Mouse (Mus musculus) CD4-positive, CD25-positive, alpha-beta regulatory T cell, adult 4 months (primary cell): Measurements from ENCODE around the gene Rnaseh1. TPM values are rescaled to one million over a fixed set of nuclear protein-coding genes. Genes with fewer than 3 reads are reported as not detected.

Source experiments
- ATAC-seq: one replicate; pipeline ENCODE4 v1.8.0; 2017
- polyA plus RNA-seq, 2 experiments: library from polyadenylated mRNA; unstranded; fragments of 100-300 nt; shearing (Covaris generic); gene quantifications; one replicate each; pipeline ENCODE4 v1.2.1; 2017

Rnaseh1 gene
- polyA plus RNA-seq, result 10 to 100 TPM; 31.1 to 47.1 TPM

DNA sequence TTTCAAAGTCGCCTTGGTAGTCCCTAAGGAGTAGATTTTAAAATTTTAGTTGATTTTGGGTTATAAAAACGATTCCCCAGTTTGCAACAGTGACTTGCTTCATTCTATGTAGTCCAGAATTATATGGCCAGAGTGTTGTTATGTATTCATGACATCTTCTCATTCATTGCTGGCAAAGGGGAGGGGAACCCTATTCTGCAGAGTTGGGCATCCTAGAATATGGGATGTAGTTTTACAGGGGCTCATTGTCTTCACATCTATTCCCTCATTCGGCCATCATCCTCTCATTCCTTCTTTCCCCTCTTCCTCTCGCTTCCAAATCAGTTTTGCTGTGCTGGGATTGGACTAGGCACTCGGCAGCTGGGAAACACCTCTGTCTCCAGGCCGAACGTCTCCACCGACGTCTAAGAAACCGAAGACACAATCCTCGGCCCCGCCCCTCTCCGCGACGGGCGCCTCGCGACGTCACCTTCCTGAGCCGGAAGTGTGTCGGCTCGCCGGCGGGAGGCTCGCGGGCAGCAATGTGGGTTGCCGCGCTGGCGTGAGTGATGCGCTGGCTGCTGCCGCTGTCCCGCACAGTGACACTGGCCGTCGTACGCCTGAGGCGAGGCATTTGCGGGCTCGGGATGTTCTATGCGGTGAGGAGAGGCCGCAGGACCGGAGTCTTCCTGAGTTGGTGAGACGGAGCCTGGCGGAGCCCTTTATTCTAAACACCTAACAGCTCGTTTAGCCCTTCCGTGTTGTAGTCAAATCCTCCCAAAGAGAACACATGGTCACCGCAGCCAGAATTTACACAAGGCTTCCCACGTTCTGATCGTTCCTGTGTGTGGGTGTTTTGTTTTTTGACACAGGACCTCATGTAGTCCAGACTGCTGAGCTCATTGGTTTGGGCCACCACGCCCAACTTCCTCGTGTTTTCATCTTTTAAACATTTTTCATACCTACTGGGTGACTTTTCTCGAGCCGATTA lies at the start of gene Rnaseh1:
Rnaseh1 (plus strand) TSS at position 462 of the 970 bp plus-strand sequence.
- peak; percentile 99 for ATAC-seq

DNA sequence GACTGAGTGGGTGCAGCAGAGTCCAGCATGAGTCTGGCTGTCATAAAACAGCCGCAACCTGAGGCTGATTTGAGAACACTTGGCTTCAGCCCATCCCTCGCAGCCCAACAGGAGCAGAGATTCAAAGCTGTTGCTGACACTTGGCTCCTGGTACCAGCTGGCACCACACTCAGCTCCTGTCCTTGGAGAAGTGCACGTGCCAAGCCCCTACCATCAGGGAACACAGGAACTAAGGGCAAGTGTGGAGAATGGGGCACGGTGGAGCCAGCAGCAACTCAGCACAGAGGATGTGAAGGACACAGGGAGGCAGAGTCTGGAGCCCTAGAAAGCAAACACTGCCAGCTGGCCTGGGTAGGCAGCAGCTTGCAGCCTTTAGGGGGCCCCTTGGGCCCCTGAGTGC lies 47.1 kb upstream of the Rnaseh1 start:
- no peak for ATAC-seq

DNA sequence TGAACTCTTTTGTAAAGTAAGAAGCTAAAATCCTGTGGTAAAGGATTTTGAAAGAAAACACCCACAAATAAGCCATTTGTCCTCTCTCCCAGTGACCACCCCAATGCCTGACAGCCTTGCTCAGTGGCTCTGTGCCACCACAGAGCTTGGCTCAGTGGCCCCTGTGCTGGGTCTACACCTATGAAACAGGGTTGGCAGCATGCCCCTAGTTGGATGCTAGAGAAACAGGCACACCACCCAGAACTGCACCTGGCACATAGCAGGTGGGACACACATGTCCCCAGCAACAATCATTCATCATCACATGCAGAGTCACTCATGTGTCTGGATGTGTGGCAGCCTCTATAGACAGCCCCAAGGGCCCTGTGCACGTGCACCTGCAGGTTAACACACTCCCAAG lies 45.9 kb upstream of the Rnaseh1 start:
- ATAC-seq, result no peak

DNA sequence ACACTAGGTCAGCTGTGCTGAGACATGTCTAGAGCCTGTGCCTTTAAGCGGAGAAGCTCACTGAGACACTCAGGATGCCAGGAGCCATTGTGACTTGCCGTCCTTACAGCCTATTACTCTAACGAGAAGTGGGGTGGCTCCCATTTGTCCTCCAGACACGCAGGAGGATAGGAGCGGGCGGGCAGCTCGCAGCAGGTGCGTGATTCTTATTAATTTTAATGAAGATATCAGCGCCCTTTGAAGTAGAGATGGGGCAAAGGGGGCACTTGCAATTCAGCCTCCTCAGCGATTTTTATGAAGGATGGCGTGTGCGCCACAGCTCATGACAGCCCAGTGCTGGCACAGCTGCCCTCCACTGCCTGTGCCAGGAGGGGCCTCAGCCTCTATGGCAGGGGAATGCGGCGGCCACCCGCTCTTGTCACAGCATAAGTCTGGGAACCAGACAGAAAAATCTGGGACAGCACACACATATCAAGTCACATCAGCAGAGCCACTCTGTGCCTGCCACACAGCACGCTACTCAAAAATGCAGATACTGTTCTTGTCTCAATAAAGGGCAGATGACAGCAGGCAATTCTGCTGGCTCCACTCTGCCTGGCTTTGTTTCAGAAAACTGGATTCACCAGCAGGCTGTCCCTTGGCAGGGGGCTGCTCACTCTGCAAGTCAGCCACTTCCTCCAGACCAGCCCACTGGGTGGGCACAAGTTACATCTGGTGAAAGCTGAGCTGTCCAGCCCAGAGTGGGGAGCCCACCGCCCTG lies 41.7 kb upstream of the Rnaseh1 start:
- no peak for ATAC-seq

DNA sequence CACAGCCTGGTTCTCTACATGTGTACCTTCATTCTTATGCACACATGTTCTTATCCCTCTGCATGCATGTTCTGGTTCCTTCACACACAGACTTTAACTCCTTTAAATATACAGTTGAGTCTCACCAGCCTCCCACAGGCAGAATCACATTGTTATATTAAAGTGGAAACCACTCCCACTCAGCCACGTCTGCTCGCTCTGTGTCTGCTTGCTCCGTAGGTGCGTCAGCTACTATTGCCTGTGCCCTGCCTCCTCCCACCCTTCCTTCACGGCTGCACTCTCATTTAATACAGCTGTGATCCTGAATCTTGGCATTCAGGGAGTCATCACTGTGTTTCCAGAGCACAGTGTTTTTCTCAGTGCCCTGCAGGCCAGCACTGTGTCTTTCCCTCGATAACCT lies 37.0 kb upstream of the Rnaseh1 start:
- ATAC-seq, result no peak

DNA sequence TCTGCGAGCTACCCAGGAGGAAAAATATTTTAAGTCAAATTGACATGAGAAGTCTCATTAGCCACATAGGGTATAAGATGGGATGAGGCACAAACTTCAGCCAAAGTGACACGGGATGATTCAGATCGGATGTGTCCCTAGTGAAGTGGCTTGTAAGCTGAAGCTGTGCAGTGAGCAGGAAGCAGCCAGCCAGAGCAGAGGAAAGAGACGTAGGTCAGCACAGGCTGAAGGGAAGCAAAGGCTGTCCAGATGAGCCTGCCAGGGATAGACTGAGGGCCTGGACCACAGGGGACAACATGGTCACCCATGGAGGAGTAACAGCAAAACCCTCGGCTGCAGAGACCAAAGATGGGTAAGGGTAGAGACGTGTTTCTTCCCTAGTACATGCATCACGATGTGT lies 35.0 kb upstream of the Rnaseh1 start:
- ATAC-seq, result no peak

DNA sequence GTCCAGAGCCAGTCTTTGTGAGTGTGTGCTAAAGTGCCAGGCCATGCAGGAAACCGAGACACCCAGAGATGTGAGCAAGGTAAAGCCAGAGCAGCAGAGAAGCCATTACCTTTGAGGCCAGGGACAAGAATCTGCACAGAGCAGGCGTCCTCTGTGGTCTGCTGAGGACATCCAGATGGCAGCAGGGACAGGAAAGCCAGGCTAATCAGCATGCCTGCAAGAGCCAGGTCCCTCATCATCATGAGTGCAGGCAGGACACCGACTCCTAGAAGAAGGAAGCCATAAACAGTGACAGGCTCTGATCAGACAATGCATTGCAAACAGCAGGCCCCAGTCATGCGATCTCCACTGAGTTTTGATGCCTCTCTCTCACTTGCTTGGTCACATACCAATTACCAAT lies 32.1 kb upstream of the Rnaseh1 start:
- no peak for ATAC-seq

DNA sequence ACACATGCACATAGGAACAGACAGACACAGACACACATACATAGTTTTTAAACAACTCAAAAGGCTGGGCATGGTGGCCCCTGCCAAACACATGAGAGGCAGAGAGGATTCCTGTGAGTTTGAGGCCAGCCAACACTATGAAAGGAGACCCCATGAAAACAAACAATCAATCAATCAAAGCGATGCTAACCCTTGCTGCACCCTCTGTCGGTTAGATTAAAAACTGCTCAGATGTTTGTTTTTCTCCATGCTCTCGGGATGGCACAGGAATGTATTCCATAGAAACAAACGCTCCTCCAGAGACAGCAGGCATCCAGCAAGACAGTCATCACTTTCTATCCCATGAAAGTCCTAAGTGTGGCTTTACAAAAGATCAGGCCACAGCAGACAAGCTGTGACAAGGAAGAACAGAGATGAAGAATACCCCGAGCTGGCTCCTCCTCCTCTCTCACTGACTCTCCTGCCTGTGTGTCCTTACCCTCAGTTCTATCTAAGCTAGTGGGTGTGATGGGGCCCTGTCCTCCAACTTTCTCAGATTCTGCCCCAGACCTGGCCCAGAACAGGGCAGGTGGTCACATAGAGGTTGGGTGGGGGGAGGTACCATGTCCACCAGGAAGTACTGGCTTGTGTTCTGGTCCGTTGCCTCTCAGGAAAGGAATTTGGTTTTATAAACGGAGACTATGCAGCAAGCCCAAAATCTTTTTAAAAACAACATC lies 27.8 kb upstream of the Rnaseh1 start:
- no peak for ATAC-seq

DNA sequence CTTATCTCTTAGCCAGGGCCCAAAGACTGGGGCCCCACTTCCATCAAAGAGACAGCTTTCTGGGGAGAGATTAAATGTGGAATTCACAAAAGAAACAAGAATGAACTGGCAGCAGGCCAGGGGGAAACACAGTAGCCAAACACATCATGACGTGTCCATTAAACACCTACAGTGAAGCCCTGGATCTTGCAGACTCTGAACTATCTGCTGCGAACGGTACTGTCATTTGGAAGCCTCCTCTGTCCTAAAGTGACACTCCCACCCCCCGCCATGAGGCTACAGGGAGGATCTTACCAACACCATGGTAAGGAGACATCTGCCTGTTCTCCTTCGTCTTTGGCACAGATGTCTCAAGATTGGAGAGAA lies 27.3 kb upstream of the Rnaseh1 start:
- ATAC-seq, result no peak

DNA sequence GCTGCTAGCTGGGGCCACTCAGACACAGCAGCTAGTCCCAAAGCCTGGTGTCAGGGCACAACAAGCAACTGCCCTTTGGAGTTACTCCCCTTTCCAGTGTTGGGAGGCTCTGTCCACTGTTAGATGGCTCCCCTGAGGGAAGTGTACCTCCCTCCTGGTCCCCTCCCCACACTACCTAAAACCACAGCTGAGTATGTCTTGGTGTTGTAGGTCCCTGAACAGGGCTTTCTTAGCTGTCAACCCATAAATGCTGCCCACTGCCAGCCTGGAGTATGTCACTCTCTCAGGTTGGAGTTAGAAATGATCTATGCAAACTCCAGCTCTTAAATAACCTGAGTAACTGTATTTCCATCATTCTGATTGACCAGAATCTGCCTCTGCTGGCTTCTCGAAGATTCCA lies 26.8 kb upstream of the Rnaseh1 start:
- no peak for ATAC-seq

DNA sequence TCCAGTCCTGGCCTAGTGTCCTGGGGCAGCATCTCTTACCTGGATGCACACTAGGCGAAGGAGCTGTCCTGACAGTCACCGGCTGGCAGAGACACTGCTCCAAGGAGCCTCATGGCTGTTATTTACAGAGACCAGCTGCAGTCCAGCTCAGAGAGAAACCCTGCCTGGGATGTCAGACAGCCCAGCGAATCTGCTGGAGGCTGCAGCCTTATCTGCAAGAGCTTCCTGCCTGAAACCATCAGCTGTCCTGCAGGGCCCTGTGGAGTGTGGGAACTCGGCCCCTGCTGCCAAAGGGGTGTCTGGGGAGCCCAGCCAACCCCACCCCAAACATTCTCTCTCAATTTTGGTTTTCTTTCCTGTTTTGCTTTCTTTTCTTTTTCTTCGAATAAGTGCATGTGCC lies 26.2 kb upstream of the Rnaseh1 start, which contains the start of gene Colec11:
Colec11 (minus strand) TSS at position 183 of the 400 bp plus-strand sequence.
- ATAC-seq, result no peak

DNA sequence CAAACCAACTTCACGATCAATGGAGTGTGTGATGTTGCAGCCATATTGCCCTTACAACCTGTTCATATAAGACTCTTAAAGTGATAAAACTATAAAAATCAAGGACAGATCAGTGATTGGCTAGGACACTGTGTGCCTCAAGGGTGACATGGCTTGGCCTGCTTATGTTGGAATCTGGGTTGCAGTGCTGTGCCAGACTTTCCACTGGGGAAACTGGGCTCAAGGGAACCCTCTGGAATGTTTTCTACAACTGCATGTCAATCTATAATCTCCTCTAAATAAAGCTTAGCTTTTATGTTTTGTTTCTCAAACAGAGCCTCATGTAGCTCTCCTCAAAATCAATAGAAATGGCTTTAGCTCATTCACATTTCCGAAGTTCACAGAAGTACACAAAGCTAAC lies 25.2 kb upstream of the Rnaseh1 start:
- ATAC-seq, result no peak

DNA sequence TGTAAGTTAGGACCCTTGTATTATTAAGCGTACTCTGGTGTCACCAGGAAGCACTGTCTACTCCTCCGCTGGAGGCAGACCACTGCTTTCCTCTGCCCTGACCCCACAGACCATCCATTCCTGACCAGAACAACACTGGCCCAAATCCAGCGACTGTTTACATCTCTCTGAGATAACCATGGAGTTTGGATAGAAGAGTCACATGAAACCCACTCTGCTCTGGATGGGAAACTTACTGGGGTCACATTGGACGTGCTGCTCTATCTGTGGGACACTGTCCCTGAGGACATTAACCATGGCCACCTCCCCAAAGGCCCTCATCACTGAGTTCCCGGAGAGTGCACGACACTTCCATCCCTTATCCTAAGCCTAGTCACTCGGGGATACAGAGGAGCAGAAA lies 24.0 kb upstream of the Rnaseh1 start:
- no peak for ATAC-seq

DNA sequence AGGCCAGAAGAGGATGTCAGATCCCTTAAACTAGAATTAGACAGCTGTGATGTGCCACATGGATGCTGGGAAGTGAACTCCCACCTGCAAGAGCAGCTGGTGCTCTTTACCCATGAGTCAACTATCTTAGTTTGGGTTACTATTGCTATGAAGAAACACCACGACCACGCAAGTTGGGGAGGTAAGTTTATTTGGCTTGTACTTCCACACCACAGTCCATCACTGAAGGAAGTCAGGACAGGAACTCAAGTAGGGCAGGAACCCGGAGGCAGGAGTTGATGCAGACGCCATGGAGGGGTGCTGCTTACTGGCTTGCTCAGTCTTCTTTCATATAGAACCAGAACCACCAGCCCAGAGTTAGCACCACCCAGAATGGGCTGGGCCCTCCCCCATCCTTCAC lies 22.3 kb upstream of the Rnaseh1 start:
- no peak for ATAC-seq

DNA sequence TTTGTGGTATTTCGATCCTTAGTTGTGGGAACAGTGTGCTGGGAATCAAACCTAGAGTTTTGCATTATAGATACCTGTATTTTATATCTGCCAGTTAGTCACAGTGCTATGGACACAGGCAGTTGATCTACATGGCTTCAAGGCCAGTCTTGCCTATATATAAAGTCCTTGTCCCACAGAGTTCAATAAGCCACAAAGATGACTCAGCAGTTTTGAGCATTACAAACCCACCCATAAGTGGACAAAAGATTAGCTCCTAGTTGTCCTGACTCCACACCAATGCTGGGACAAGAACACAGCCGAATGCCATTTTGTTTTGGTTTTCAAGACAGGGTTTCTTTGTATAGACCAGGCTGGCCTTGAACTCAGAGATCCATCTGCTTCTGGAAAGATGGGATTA lies 21.0 kb upstream of the Rnaseh1 start:
- no peak for ATAC-seq

DNA sequence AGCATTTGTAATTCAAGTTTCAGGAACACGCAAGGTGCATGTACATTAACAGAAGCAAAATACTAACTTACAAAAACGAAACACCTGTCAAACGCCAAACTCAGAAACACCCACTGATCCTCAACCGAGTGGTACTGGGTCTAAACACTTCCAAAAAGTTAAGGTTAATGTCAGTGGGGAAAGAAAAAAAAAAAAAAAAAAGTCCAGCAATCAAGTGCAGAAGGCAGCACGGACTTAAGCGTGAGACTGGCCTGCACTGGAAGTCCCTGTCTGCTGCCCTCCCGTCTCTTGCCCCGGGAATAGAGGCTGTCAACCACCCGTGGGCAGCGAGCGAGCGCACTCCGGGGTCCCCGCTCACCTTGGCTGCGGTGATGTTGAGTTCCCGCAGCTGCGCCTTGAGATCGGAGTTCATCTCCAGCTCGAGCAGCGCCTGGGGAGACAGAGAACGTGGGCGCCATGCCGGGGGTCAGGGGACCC lies 14.3 kb upstream of the Rnaseh1 start:
- peak; percentile 18 for ATAC-seq

DNA sequence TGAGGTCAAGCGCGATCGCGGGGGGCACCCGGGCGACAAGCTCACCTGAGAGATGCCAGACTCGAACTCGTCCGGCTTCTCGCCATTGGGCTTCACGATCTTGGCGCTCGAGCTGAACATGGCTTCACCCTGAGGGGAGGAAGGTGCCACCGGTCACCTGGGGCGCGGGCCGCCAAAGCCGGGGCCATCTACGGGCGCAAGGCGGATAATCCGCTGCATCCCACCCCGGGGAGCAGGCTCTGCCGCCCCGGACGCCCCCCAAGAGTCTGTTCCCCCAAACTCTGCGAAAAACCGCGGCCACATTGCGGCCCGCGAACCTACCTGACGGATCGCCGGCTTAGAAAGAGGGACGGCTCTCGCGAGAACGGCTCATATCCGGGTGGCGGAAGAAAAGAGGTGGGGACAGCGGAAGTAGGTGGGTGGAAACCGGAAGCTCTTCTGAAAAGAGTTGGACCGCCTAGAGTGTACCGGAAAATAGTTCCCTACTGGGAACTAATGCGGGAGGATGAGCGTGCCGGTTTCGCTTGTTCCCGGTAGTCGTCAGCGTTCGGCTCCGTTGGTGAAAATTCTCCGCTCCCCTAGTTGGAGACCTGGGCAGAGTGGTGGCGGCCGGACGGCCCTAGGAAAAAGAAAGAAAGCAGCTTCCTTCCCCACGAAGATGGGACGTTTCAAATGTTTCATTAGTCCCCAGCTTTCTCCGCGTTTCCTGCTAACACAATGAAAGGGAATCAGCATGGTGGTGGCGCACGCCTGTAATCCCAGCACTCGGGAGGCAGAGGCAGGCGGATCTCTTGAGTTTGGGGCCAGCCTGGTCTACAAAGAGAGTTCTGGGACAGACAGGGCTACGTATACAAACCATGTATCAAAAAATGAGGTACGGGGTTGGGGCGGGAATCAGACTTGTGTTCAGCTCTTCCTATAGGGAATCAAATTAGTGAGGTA lies 13.6 kb upstream of the Rnaseh1 start, which contains the start of gene Rps7:
Rps7 (minus strand) TSS at position 419 of the 942 bp plus-strand sequence.
- ATAC-seq, result peak; percentile 96

DNA sequence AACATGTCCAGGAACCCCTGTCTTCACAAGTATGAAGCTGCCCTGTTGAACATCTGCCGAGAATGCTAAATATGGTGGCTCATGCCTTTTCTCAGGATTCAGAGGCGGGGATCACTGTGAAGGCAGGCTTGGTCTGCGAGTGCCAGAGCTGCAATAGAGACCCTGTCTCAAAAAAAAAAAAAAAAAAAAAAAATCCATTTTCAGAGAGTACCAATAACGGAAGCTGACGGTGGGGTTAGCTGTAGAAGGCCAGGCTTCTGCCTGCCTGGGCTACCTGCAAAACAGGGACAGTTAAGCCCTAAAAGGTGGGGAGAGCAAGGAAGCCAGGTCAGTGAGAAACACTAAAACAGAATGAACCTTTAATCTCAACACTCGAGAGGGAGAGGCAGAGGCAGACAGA lies 12.9 kb upstream of the Rnaseh1 start:
- ATAC-seq, result no peak

DNA sequence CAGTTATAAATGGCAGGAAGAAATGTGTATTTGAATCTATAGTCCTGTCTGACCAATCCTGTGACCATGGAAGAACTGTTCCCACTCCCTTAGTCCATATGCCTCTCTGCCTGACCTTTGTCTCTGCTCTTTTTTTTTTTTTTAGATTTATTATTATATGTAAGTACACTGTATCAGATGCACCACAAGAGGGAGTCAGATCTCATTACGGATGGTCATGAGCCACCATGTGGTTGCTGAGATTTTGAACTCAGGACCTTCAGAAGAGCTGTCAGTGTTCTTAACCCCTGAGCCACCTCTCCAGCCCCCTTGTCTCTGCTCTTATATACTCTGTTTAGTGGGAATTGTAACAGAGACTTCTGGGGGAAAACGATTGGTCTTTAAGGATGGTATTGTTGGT lies 10.6 kb upstream of the Rnaseh1 start:
- no peak for ATAC-seq

DNA sequence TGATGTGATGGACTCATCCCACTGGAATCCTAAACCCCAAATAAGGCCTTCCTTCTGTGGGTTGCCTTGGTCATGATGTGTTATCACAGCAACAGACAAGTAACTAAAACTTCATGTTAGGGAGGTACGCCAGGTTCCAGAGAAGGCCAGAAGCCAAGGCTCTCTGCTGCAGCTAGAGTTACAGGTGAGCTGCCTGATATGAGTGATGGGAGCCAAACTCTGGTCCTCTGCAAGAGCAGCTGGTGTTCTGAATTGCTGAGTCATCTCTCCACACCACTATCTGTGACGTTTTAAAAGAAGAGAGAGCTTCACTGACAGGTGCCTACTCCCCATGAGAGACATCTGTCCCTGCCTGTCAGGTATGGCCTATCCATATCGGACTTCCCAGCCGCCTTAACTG lies 13.2 kb downstream of the Rnaseh1 start:
- ATAC-seq, result no peak

DNA sequence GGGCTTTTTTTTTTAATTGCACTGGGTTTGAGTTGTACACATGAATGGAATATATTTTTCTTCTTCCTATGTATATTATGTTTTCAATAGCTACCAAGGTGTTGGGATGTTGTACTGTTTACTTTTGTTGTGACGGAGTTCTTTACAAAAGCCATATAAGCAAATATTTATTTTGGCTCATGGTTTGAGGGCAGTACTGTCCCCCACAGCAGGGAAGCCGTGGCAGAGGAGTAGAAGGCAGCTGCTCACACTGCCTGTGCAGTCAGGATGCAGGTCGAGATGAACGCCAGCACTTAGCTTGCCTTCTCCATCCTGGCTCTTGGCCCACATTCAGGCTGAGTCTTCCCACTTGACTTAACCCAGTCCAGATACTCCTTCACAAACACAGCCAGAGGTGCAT lies 17.3 kb downstream of the Rnaseh1 start:
- no peak for ATAC-seq

DNA sequence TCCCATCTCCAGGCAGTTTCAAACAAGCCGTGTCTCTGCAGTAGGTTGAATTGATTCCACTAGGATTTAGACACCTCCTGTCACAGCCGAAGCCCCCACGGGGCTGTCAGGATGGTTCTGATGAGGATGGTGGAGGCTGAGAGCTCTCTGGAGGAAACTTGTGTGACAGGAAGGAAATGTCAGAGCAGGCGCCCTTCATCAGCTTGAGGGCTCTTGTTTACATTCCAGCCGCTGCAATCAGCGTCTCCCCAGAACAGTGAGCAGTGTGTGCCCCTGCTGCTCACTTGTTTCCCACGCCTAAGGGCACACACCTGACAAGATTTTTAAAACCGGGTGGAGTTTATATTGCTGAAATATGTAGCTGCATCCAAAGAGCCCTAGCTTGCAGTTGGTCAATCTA lies 17.9 kb downstream of the Rnaseh1 start:
- no peak for ATAC-seq
